Mouse (Mus musculus): Measurements from ENCODE around the gene Pknox1. TPM values are rescaled to one million over a fixed set of nuclear protein-coding genes. Genes with fewer than 3 reads are reported as not detected.
"Not testable (repeated sequence)": the region's sequence is repeated elsewhere in the genome, so short reads cannot be mapped to it uniquely, and the experiment has no call there.

The Pknox1 gene
- 10 to 100 TPM; 15.3 to 18.9 TPM for total RNA-seq (2021)
- long read RNA-seq, experiment 1, full-length matches to known transcripts = 13 of 19 reads
- long read RNA-seq, experiment 1, partial matches to known transcripts = 2 of 19 reads
- long read RNA-seq, experiment 1, other reads (novel, unspliced or antisense) = 4 of 19 reads
- long read RNA-seq, experiment 2, full-length matches to known transcripts = 15 of 16 reads
- long read RNA-seq, experiment 2, partial matches to known transcripts = 0 of 16 reads
- long read RNA-seq, experiment 2, other reads (novel, unspliced or antisense) = 1 of 16 reads

GRCm38 (mm10) chr17:31564015-31564857 is at the start of gene Pknox1:
Gene Pknox1 (plus strand): TSS chr17:31564734.
- peak; percentile 98 to 99 for DNase-seq (ENCODE audit: low spot score in 2 of 2)

- no peak for DNase-seq (ENCODE audit: low spot score in 2 of 2)
These were observed 45.1 kb upstream of the Pknox1 start for GRCm38 (mm10) chr17:31519344-31519945.

GRCm38 (mm10) chr17:31519946-31520838 is 44.3 kb upstream of the Pknox1 start, which contains the start of the genes Wdr4 and Ndufv3:
Gene Wdr4 (minus strand): TSS chr17:31519980.
Gene Ndufv3 (plus strand): TSS chr17:31520115.
- DNase-seq (ENCODE audit: low spot score in 2 of 2) = peak; percentile 95 to 99

GRCm38 (mm10) chr17:31520895-31521294 is 43.6 kb upstream of the Pknox1 start:
- DNase-seq (ENCODE audit: low spot score in 2 of 2) = peak in 1 of 2 experiments; percentile 54

- no peak for DNase-seq (ENCODE audit: low spot score in 2 of 2)
These were observed 42.6 kb upstream of the Pknox1 start for GRCm38 (mm10) chr17:31521948-31522347.

GRCm38 (mm10) chr17:31525114-31525513 is 39.4 kb upstream of the Pknox1 start:
- no peak for DNase-seq (ENCODE audit: low spot score in 2 of 2)

GRCm38 (mm10) chr17:31525816-31526215 is 38.7 kb upstream of the Pknox1 start:
- no peak for DNase-seq (ENCODE audit: low spot score in 2 of 2)

GRCm38 (mm10) chr17:31529314-31529713 is 35.2 kb upstream of the Pknox1 start:
- DNase-seq (ENCODE audit: low spot score in 2 of 2) = no peak

GRCm38 (mm10) chr17:31531441-31532158 is 32.9 kb upstream of the Pknox1 start:
- DNase-seq (ENCODE audit: low spot score in 2 of 2) = no peak

GRCm38 (mm10) chr17:31532331-31532730 is 32.2 kb upstream of the Pknox1 start:
- not testable (repeated sequence) for DNase-seq (ENCODE audit: low spot score in 2 of 2)

- DNase-seq (ENCODE audit: low spot score in 2 of 2) = no peak
These were observed 29.2 kb upstream of the Pknox1 start for GRCm38 (mm10) chr17:31535358-31535757.

GRCm38 (mm10) chr17:31535871-31536629 is 28.5 kb upstream of the Pknox1 start:
- DNase-seq (ENCODE audit: low spot score in 2 of 2) = peak; percentile 65 to 83

GRCm38 (mm10) chr17:31540101-31540500 is 24.4 kb upstream of the Pknox1 start:
- no peak for DNase-seq (ENCODE audit: low spot score in 2 of 2)

- DNase-seq (ENCODE audit: low spot score in 2 of 2) = no peak
These were observed 23.6 kb upstream of the Pknox1 start for GRCm38 (mm10) chr17:31540809-31541459.

- no peak for DNase-seq (ENCODE audit: low spot score in 2 of 2)
These were observed 23.1 kb upstream of the Pknox1 start for GRCm38 (mm10) chr17:31541460-31541831.

- no peak for DNase-seq (ENCODE audit: low spot score in 2 of 2)
These were observed 21.0 kb upstream of the Pknox1 start for GRCm38 (mm10) chr17:31543574-31543973.

- DNase-seq (ENCODE audit: low spot score in 2 of 2) = no peak
These were observed 17.9 kb upstream of the Pknox1 start for GRCm38 (mm10) chr17:31546444-31547196.

GRCm38 (mm10) chr17:31547974-31548373 is 16.6 kb upstream of the Pknox1 start:
- no peak for DNase-seq (ENCODE audit: low spot score in 2 of 2)

Measured in layer of hippocampus, postnatal 14 days (tissue).